Mouse (Mus musculus) gastrocnemius, adult 2 months (tissue): ENCODE results near the gene Btrc. TPM values are rescaled to one million over a fixed set of nuclear protein-coding genes. Genes with fewer than 3 reads are reported as not detected.

Experiments used
- DNase-seq: peaks from one replicate; pipeline ENCODE4 v3.0.0; 2022
- H3K27ac ChIP-seq: fragments of 200-600 bp; 2 replicates; pipeline ENCODE4 v1.8.1; 2022; ENCODE audit warnings: mild to moderate bottlenecking
- H3K4me3 ChIP-seq: fragments of 200-600 bp; 2 replicates; pipeline ENCODE4 v1.8.1; 2022; ENCODE audit warnings: mild to moderate bottlenecking, moderate library complexity
- CTCF ChIP-seq: fragments of 200-600 bp; IDR thresholded peaks from 2 replicates; pipeline ENCODE4 v1.8.1; 2022; ENCODE audit warnings: antibody characterized with exemption, mild to moderate bottlenecking, moderate library complexity
- intact Hi-C: fragments of 180-260 bp; cut with DNase I; formaldehyde crosslinking; loops from one replicate; pipeline ENCODE4 v1.15.1; 2025
- total RNA-seq, 2 experiments: library from RNA; stranded (reverse); gene quantifications; 2 replicates each; pipeline ENCODE4 v1.2.3; 2021

The Btrc gene
- total RNA-seq, 2 experiments from 2014 or later: 20.5 to 22.0 TPM

- TF ChIP-seq CTCF: no peak
- no peak for DNase-seq
- H3K4me3 ChIP-seq: peak overlapping the region; percentile 9; the same call in 1 of the 2 replicates
- intact Hi-C loops: no loop called here
- H3K27ac ChIP-seq: no peak overlapping the region
Measured at GRCm38 (mm10) chr19:45575632-45576001, 212.1 kb downstream of the Btrc start.

GRCm38 (mm10) chr19:45577141-45577750 lies 213.7 kb downstream of the Btrc start:
- DNase-seq: no peak
- H3K4me3 ChIP-seq: no peak overlapping the region
- H3K27ac ChIP-seq: no peak overlapping the region
- intact Hi-C loops: no loop called here
- no peak for TF ChIP-seq CTCF

- intact Hi-C loops: no loop called here
- H3K27ac ChIP-seq: no peak overlapping the region
- H3K4me3 ChIP-seq: no peak overlapping the region
- DNase-seq: no peak
- TF ChIP-seq CTCF: no peak
Measured at GRCm38 (mm10) chr19:45578976-45579375, 215.4 kb downstream of the Btrc start.

- no peak overlapping the region for H3K27ac ChIP-seq
- H3K4me3 ChIP-seq: no peak overlapping the region
- intact Hi-C loops: no loop called here
- TF ChIP-seq CTCF: no peak
- no peak for DNase-seq
Measured at GRCm38 (mm10) chr19:45579416-45579815, 215.9 kb downstream of the Btrc start.

Other genes starting within 250 kb of the Btrc start
- gene Tlx1, start 213.1 kb upstream of the Btrc start, total RNA-seq: not detected
- gene Lbx1, start 127.9 kb upstream of the Btrc start, total RNA-seq: 10 to 100 TPM; 46.0 to 66.8 TPM
- 10 to 100 TPM; 13.5 to 16.0 TPM for gene Poll, start 196.8 kb downstream of the Btrc start, total RNA-seq
- gene Gm17018, start 196.9 kb downstream of the Btrc start, total RNA-seq: 10 to 100 TPM; 19.5 to 19.6 TPM